Mouse (Mus musculus) liver, adult (tissue): ENCODE data around the gene Ndufa6.

Experiments
- GATA4 ChIP-seq: IDR thresholded peaks from 2 replicates; pipeline ENCODE4 v1.6.1; 2014; ENCODE audit warnings: mild to moderate bottlenecking, low read length; ENCODE audit not compliant: insufficient replicate concordance

The Ndufa6 gene

GRCm38 (mm10) chr15:82374437-82374836, 20.3 kb upstream of the Ndufa6 start:
- TF ChIP-seq GATA4 = no peak

GRCm38 (mm10) chr15:82372991-82373390, 18.9 kb upstream of the Ndufa6 start:
- no peak for TF ChIP-seq GATA4

GRCm38 (mm10) chr15:82372446-82372845, 18.3 kb upstream of the Ndufa6 start:
- no peak for TF ChIP-seq GATA4

GRCm38 (mm10) chr15:82368851-82369250, 14.7 kb upstream of the Ndufa6 start:
- TF ChIP-seq GATA4 = no peak

GRCm38 (mm10) chr15:82368146-82368545, 14.0 kb upstream of the Ndufa6 start:
- TF ChIP-seq GATA4 = no peak

- TF ChIP-seq GATA4 = peak; percentile 84; the same call in 1 of the 2 replicates
These were observed 8.1 kb upstream of the Ndufa6 start for GRCm38 (mm10) chr15:82362234-82362633.

GRCm38 (mm10) chr15:82361459-82362018, 7.4 kb upstream of the Ndufa6 start:
- TF ChIP-seq GATA4 = peak; percentile 88; the same call in 1 of the 2 replicates

- no peak; the same call in 1 of the 2 replicates for TF ChIP-seq GATA4
These were observed 4.5 kb upstream of the Ndufa6 start for GRCm38 (mm10) chr15:82358431-82359260.

GRCm38 (mm10) chr15:82353745-82354113, 393 bp downstream of the Ndufa6 start:
- no peak for TF ChIP-seq GATA4

GRCm38 (mm10) chr15:82353078-82353744, 911 bp downstream of the Ndufa6 start:
- TF ChIP-seq GATA4 = no peak

GRCm38 (mm10) chr15:82351480-82351879, 2.6 kb downstream of the Ndufa6 start:
- TF ChIP-seq GATA4 = no peak

GRCm38 (mm10) chr15:82350349-82350748, 3.8 kb downstream of the Ndufa6 start:
- no peak for TF ChIP-seq GATA4

- TF ChIP-seq GATA4 = no peak
These were observed 5.2 kb downstream of the Ndufa6 start for GRCm38 (mm10) chr15:82348999-82349341.

- no peak for TF ChIP-seq GATA4
These were observed 5.7 kb downstream of the Ndufa6 start for GRCm38 (mm10) chr15:82348258-82348998.

- TF ChIP-seq GATA4 = no peak
These were observed 6.3 kb downstream of the Ndufa6 start for GRCm38 (mm10) chr15:82347852-82348251.
